Mouse (Mus musculus): ENCODE data around the gene Tmem217.

DNA sequence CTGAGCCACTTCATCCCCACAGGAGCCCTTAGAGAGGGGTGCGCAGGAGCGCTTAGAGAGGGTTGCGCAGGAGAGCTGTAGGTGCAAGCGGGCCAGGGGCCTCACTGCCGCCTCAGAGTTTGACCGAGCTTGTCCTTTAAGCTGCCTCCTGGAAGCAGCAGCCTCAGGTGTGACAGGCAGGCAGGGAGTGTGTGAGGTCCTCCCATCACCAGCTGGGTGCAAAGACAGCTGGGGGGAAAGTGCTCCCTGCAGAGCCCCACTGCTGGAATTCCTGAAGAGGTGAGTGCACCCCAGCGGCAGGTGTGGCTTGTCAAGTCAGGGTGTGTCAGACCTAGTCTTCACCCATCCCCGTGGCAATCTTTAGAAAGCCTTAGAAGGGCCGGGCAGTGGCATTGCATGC lies 34.7 kb upstream of the Tmem217 start:
- TF ChIP-seq CTCF (IDR thresholded peaks at IDR 0.05; ENCODE audit: low read depth), result no peak
- TF ChIP-seq EP300 (IDR thresholded peaks at IDR 0.05; ENCODE audit: low read depth), result no peak
